Mouse (Mus musculus) kidney, adult 2 months (tissue): Measurements from ENCODE around the gene Ddo.

ENCODE experiments used
- CTCF ChIP-seq: fragments of 200-500 bp; conservative IDR thresholded peaks from 2 replicates; pipeline ENCODE4 v1.5.1; 2011; ENCODE audit warnings: low read depth, mild to moderate bottlenecking, control low read depth, low read length, moderate library complexity, mixed read lengths; ENCODE audit not compliant: insufficient read depth, insufficient read length
- POLR2A ChIP-seq: fragments of 200-500 bp; IDR thresholded peaks from one replicate; pipeline ENCODE4 v1.6.1; 2011; ENCODE audit warnings: low read depth, low read length, control low read depth

- TF ChIP-seq CTCF (no peak), POLR2A (no peak)
Observed at GRCm38 (mm10) chr10:40630961-40631360, 1.1 kb downstream of the Ddo start.
